Mouse (Mus musculus): ENCODE data around the gene Ppp4r2. TPM values are rescaled to one million over a fixed set of nuclear protein-coding genes. Genes with fewer than 3 reads are reported as not detected.

The Ppp4r2 gene
- polyA plus RNA-seq, 1 experiment = 32.0 TPM

DNA sequence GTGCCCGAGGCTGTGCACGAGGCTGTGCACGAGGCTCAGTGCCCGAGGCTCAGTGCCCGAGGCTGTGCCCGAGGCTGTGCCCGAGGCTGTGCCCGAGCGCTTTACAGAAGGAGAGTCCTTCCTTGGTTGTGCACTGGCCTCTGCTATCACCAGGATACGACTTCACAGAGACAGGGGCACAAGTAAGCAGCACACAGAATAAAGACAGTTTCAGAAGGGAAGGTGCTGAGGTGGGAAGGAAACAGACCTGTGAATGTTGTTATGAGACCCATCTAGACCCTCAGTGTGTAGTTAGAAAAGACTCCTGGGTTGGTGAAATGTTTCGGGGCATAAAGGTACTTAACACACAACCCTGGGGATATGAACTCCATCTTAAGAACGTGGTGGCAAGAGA is 43.2 kb downstream of the Ppp4r2 start:
- no peaks in the 10 kb centered on the region for H3K27me3 ChIP-seq (ENCODE audit: control insufficient read depth, insufficient read depth, low read length)
- H3K4me3 ChIP-seq (replicated peaks; ENCODE audit: insufficient read depth, low read depth, low read length) = no peak overlapping the region
- 86% methylated on average over 12 of the region's 12 CpGs for WGBS
- no peak for DNase-seq
- TF ChIP-seq CTCF (IDR thresholded peaks at IDR 0.05; ENCODE audit: borderline replicate concordance, insufficient read depth, low read depth, low read length) (no peak), POLR2A (IDR thresholded peaks at IDR 0.05; ENCODE audit: borderline replicate concordance, insufficient read depth, low read length) (no peak)
- H3K27ac ChIP-seq (ENCODE audit: insufficient read depth, low read length) = no peak overlapping the region
- H3K4me1 ChIP-seq (ENCODE audit: control insufficient read depth, insufficient read depth, low read length) = no peaks in the 10 kb centered on the region

DNA sequence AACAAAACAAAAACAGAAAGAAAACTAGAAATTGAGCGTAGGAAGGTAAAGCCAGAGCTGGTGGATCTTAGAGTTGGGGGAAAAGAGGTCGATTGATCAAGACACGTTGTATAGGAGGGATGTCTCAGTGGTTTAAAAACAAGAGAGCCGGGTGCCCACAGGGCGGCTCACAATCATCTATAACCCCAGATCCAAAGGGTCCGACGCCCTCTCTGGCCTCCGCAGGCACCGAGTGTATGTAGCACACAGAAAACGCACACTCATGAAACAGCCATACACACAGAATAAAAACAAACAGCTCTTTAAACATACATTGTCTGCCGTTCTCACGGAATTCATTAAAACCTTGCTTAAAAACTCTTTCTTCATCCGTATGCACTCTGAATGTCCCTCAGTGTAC is 45.1 kb downstream of the Ppp4r2 start:
- TF ChIP-seq CTCF (IDR thresholded peaks at IDR 0.05; ENCODE audit: borderline replicate concordance, insufficient read depth, low read depth, low read length) (no peak), POLR2A (IDR thresholded peaks at IDR 0.05; ENCODE audit: borderline replicate concordance, insufficient read depth, low read length) (no peak)
- Histone ChIP-seq H3K4me1 (ENCODE audit: control insufficient read depth, insufficient read depth, low read length) (no peaks in the 10 kb centered on the region), H3K4me3 (replicated peaks; ENCODE audit: insufficient read depth, low read depth, low read length) (no peak overlapping the region), H3K27me3 (ENCODE audit: control insufficient read depth, insufficient read depth, low read length) (no peaks in the 10 kb centered on the region), H3K27ac (ENCODE audit: insufficient read depth, low read length) (no peak overlapping the region)
- WGBS = 86% methylated on average over 13 of the region's 13 CpGs
- DNase-seq = no peak

DNA sequence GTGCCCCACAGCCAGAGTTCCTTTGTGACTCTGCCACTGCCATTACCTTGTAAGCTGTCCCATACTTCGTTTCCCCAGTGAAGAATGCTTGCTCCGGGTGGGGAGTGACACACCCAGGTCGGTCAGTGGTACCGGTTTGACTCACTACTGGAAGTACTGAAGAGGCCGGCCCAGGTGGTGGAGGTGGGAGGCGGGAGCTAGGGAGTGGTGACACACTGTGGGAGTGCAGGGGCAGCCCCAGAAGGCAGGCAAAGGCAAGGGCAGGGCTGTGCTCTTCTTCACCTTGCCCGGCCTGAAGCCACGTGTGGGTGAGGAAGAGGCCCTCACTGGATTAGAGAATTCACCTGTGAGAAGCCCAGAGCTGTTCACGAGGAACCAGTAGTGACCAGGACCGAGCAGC is 46.2 kb downstream of the Ppp4r2 start:
- H3K4me1 ChIP-seq (ENCODE audit: control insufficient read depth, insufficient read depth, low read length) = no peaks in the 10 kb centered on the region
- no peaks in the 10 kb centered on the region for H3K27me3 ChIP-seq (ENCODE audit: control insufficient read depth, insufficient read depth, low read length)
- 73% methylated on average over 10 of the region's 10 CpGs for WGBS
- DNase-seq = no peak
- TF ChIP-seq CTCF (IDR thresholded peaks at IDR 0.05; ENCODE audit: borderline replicate concordance, insufficient read depth, low read depth, low read length) (no peak), POLR2A (IDR thresholded peaks at IDR 0.05; ENCODE audit: borderline replicate concordance, insufficient read depth, low read length) (no peak)
- H3K4me3 ChIP-seq (replicated peaks; ENCODE audit: insufficient read depth, low read depth, low read length) = no peak overlapping the region
- H3K27ac ChIP-seq (ENCODE audit: insufficient read depth, low read length) = no peak overlapping the region

DNA sequence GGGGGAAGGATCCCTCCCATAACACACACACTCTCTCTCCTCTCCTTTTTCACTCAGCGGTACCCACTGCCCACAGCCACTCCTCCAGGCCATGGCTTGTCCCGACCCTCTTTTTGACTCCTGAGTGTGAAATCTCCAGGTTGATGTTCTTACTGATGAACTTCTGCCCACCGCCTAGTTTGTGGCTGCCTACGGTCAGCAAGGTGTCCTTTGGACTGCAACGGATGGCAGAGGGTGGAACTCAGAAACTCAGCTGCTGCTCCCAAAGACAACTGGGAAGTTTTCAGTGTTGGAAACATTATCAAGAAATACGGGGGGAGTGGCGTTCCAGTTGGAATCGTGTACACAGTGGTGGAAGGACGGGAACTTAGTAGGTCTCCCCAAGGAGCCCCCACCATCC is 48.2 kb downstream of the Ppp4r2 start:
- Histone ChIP-seq H3K4me3 (replicated peaks; ENCODE audit: insufficient read depth, low read depth, low read length) (no peak overlapping the region), H3K27me3 (ENCODE audit: control insufficient read depth, insufficient read depth, low read length) (no peaks in the 10 kb centered on the region), H3K27ac (ENCODE audit: insufficient read depth, low read length) (no peak overlapping the region), H3K4me1 (ENCODE audit: control insufficient read depth, insufficient read depth, low read length) (no peaks in the 10 kb centered on the region)
- no peak for DNase-seq
- TF ChIP-seq POLR2A (IDR thresholded peaks at IDR 0.05; ENCODE audit: borderline replicate concordance, insufficient read depth, low read length) (no peak), CTCF (IDR thresholded peaks at IDR 0.05; ENCODE audit: borderline replicate concordance, insufficient read depth, low read depth, low read length) (no peak)
- WGBS = 88% methylated on average over 9 of the region's 9 CpGs

DNA sequence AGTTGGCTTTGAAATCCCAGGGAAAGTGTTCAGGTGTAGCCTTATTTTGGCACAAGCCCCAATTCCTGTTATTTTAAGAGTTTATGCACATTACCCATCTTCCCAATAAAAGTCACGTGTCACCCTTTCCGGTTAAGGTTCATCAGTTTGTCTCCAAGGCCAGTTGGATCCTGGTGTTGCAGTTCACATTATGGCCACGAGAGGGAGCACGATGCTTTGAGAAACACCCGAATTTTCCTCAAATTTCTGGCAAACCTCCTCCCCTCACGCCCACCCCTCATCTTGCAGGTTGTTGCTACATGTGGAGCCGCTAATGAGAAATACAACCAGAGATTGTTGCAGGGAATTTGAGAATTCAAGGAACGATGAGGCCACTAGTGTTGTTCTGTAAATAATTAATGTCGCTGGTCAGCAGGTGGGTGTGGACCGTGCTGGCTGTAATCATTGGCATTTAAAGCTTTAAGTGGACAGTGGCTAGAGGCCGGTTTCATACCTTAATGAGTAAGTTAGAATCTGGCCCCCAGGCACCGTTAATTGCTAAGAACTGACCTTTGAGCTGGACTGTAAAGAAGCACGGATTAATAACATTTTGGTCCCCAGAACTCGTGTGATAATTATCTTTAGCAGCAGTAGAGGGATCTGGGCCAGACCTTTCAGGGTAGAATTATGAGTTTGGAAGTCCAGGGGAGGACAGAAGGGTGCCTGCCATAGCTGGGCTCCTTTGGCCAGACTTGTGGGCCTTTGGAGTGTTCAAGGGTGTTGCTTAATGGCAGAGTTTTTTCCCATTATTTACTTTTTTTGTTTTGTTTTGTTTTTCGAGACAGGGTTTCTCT is 49.2 kb downstream of the Ppp4r2 start:
- no peak overlapping the region for H3K27ac ChIP-seq (ENCODE audit: insufficient read depth, low read length)
- DNase-seq = peak; percentile 45 to 76
- H3K4me1 ChIP-seq (ENCODE audit: control insufficient read depth, insufficient read depth, low read length) = no peaks in the 10 kb centered on the region
- H3K27me3 ChIP-seq (ENCODE audit: control insufficient read depth, insufficient read depth, low read length) = no peaks in the 10 kb centered on the region
- no peak overlapping the region for H3K4me3 ChIP-seq (replicated peaks; ENCODE audit: insufficient read depth, low read depth, low read length)
- 13% methylated on average over 15 of the region's 15 CpGs for WGBS
- TF ChIP-seq POLR2A (IDR thresholded peaks at IDR 0.05; ENCODE audit: borderline replicate concordance, insufficient read depth, low read length) (no peak), CTCF (IDR thresholded peaks at IDR 0.05; ENCODE audit: borderline replicate concordance, insufficient read depth, low read depth, low read length) (peak; percentile 92)

DNA sequence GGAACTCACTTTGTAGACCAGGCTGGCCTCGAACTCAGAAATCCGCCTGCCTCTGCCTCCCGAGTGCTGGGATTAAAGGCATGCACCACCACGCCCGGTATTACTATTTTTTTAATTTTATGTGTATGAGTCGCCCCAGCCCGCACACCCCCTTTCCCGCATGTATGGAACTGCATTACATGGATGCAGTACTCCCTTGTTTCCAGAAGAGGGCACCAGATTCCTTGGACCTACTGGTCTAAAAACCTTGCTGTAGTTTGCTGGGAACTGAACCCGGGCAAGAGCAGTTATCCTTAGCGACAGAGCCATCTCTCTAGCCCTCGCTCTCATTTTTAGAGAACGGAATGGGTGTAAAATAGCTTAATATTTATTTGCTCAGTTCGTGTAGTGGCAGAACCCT is 49.8 kb downstream of the Ppp4r2 start:
- H3K27me3 ChIP-seq (ENCODE audit: control insufficient read depth, insufficient read depth, low read length) = no peaks in the 10 kb centered on the region
- no peak overlapping the region for H3K27ac ChIP-seq (ENCODE audit: insufficient read depth, low read length)
- TF ChIP-seq POLR2A (IDR thresholded peaks at IDR 0.05; ENCODE audit: borderline replicate concordance, insufficient read depth, low read length) = no peak
- peak; percentile 46; the same call in 1 of the 2 replicates for TF ChIP-seq CTCF (IDR thresholded peaks at IDR 0.05; ENCODE audit: borderline replicate concordance, insufficient read depth, low read depth, low read length)
- no peak for DNase-seq
- H3K4me3 ChIP-seq (replicated peaks; ENCODE audit: insufficient read depth, low read depth, low read length) = no peak overlapping the region
- H3K4me1 ChIP-seq (ENCODE audit: control insufficient read depth, insufficient read depth, low read length) = no peaks in the 10 kb centered on the region
- 82% methylated on average over 13 of the region's 13 CpGs for WGBS

DNA sequence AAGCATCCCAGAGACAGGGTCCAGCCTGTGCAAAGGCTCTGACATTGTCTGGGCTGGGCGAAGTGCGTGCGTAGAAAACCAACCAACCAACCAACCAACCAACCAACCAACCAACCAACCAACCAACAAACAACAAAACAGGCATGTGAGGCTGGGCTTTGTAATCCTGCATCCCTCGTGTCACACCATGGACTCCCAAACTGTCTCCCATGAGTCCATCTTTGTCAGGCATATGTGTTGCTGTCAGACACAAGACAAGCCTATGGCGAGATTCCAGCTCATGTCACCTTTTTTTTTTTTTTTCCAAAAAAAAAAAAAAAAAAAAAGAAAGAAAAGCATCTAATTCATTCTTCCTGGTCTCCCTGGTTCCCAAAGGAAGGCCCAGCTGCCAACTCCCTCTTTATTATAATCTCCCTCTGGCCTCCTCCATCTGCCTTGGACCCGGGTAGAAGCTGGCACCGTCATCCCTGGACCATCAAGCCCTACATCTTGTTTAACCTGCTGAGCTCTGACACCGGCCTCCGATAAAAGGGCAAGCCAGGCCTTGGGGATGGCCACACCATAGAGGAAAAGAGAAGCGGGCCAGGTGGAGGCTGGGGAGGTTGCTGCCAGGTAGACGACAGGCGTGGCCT is 51.3 kb downstream of the Ppp4r2 start:
- H3K27me3 ChIP-seq (ENCODE audit: control insufficient read depth, insufficient read depth, low read length) = no peaks in the 10 kb centered on the region
- no peaks in the 10 kb centered on the region for H3K4me1 ChIP-seq (ENCODE audit: control insufficient read depth, insufficient read depth, low read length)
- no peak for TF ChIP-seq CTCF (IDR thresholded peaks at IDR 0.05; ENCODE audit: borderline replicate concordance, insufficient read depth, low read depth, low read length)
- TF ChIP-seq POLR2A (IDR thresholded peaks at IDR 0.05; ENCODE audit: borderline replicate concordance, insufficient read depth, low read length) = no peak
- DNase-seq = no peak
- H3K4me3 ChIP-seq (replicated peaks; ENCODE audit: insufficient read depth, low read depth, low read length) = no peak overlapping the region
- H3K27ac ChIP-seq (ENCODE audit: insufficient read depth, low read length) = no peak overlapping the region
- WGBS = 64% methylated on average over 12 of the region's 12 CpGs

DNA sequence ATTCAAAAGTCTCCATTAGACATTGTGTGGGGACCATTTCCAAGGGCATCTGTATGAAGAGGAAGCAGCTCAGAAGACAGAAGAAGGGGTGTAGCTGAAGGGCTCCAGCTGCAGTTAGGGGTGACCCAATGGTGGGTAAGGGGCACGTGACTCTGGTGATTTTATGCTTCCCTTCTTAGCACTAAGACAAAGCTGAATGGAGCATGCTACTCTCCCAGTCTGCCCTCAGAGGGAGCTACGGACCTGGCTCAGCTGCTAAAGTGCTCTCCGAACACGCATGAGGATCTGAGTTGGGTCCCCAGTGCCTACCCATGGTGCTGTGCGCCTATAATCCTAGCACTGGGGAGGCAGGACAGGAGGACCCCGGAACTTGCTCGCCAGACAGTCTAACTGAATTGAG is 52.0 kb downstream of the Ppp4r2 start:
- Histone ChIP-seq H3K4me3 (replicated peaks; ENCODE audit: insufficient read depth, low read depth, low read length) (no peak overlapping the region), H3K27ac (ENCODE audit: insufficient read depth, low read length) (no peak overlapping the region), H3K4me1 (ENCODE audit: control insufficient read depth, insufficient read depth, low read length) (no peaks in the 10 kb centered on the region), H3K27me3 (ENCODE audit: control insufficient read depth, insufficient read depth, low read length) (no peaks in the 10 kb centered on the region)
- no peak for DNase-seq
- WGBS = 52% methylated on average over 7 of the region's 7 CpGs
- no peak for TF ChIP-seq CTCF (IDR thresholded peaks at IDR 0.05; ENCODE audit: borderline replicate concordance, insufficient read depth, low read depth, low read length)
- TF ChIP-seq POLR2A (IDR thresholded peaks at IDR 0.05; ENCODE audit: borderline replicate concordance, insufficient read depth, low read length) = no peak

All from cerebellum, adult 2 months (tissue).